Mouse (Mus musculus) heart, embryonic 15.5 days (tissue): Measurements from ENCODE around the gene Rpl7l1. TPM values are rescaled to one million over a fixed set of nuclear protein-coding genes. Genes with fewer than 3 reads are reported as not detected.

Experiments
- polyA plus RNA-seq: library from polyadenylated mRNA; unstranded; fragments of >200 nt; fragmentation: Nextera tagmentation; extraction: Ambion mirVana; gene quantifications from 2 replicates; pipeline ENCODE4 v1.2.1, GENCODE M21; 2015

Rpl7l1 gene
- polyA plus RNA-seq, 1 experiment from 2014 or later: 93.7 TPM

Other genes with a start within 250 kb of the Rpl7l1 start
- gene Cul9, start 236.3 kb downstream of the Rpl7l1 start, polyA plus RNA-seq: 4.6 and 5.5 TPM in 2 replicates
- 8.7 and 14.6 TPM in 2 replicates for gene Srf, start 226.5 kb downstream of the Rpl7l1 start, polyA plus RNA-seq
- 34.1 and 49.5 TPM in 2 replicates for gene Ptk7, start 153.2 kb downstream of the Rpl7l1 start, polyA plus RNA-seq
- 20.2 and 24.2 TPM in 2 replicates for gene Klc4, start 136.7 kb downstream of the Rpl7l1 start, polyA plus RNA-seq
- 94.3 and 102 TPM in 2 replicates for gene Mrpl2, start 136.4 kb downstream of the Rpl7l1 start, polyA plus RNA-seq
- gene Cul7, start 132.3 kb downstream of the Rpl7l1 start, polyA plus RNA-seq: 32.8 and 44.9 TPM in 2 replicates
- gene Rrp36, start 108.3 kb downstream of the Rpl7l1 start, polyA plus RNA-seq: 33.2 and 39.7 TPM in 2 replicates
- gene Mea1, start 103.9 kb downstream of the Rpl7l1 start, polyA plus RNA-seq: 105 and 113 TPM in 2 replicates
- 153 and 163 TPM in 2 replicates for gene Klhdc3, start 101.8 kb downstream of the Rpl7l1 start, polyA plus RNA-seq
- 44.6 and 66.2 TPM in 2 replicates for gene Ppp2r5d, start 77.6 kb downstream of the Rpl7l1 start, polyA plus RNA-seq
- 10.5 and 19.0 TPM in 2 replicates for gene Pex6, start 71.2 kb downstream of the Rpl7l1 start, polyA plus RNA-seq
- 1.2 and 1.8 TPM in 2 replicates for gene Gnmt, start 53.5 kb downstream of the Rpl7l1 start, polyA plus RNA-seq
- 43.1 and 55.5 TPM in 2 replicates for gene Cnpy3, start 30.5 kb downstream of the Rpl7l1 start, polyA plus RNA-seq
- 2.9 and 25.2 TPM in 2 replicates for gene Ptcra, start 19.0 kb downstream of the Rpl7l1 start, polyA plus RNA-seq
- 49.5 and 51.5 TPM in 2 replicates for gene 2310039H08Rik, start 10.0 kb downstream of the Rpl7l1 start, polyA plus RNA-seq
- 3.2 and 3.9 TPM in 2 replicates for gene Bicral, start 75.8 kb upstream of the Rpl7l1 start, polyA plus RNA-seq
- 41.9 and 43.8 TPM in 2 replicates for gene Tbcc, start 108.0 kb upstream of the Rpl7l1 start, polyA plus RNA-seq
- gene Prph2, start 127.8 kb upstream of the Rpl7l1 start, polyA plus RNA-seq: not detected in 2 replicates
- 14.4 and 16.7 TPM in 2 replicates for gene Ubr2, start 227.9 kb upstream of the Rpl7l1 start, polyA plus RNA-seq